Mouse (Mus musculus) spleen, postnatal 14 days (tissue): ENCODE data around the gene Atp6v0c.

Experiments used
- DNase-seq, 2 experiments: peaks; one replicate each; pipeline ENCODE4 v3.0.0; 2021 to 2022; ENCODE audit warnings: low spot score in 2 of 2

The Atp6v0c gene

DNA sequence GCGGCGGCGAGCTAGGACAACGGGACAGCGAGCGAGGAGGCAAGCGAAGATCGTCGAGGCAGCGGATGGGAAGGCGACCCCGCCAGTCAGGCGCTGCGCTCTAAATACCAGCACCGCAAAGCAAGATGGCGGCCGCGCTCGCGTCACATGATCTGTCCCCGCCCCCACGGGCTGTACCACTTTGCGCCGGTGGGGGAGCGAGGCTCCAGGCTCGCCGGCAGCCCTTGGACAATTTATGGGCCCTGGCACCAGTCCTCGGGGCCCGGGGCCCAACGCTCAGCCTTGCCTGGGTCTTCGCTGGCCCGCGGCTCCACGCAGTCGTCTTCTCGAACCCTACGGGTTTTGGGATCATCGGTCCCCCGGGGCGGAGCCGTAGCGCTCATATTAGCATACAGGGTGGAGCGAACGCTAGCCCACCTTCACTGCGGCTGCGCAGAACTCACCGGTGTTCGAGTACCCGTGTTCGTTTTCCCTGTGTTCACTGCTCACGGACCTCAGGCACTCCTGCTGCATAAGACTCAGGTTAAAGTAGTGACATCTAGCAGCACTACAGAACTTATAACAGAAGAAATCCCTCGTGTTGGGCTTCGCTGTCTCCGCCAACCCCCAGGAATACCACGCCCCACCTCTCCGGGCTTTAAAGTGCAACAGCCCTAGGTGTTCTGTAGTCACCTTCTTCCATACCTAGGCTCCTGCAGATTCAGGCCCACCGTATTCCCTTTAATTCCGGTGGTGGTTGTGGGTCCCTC lies at the start of gene Atp6v0c:
TSS of gene Atp6v0c (minus strand) at position 386 of the 749 bp plus-strand sequence.
- peak; percentile 87 to 91 for DNase-seq

DNA sequence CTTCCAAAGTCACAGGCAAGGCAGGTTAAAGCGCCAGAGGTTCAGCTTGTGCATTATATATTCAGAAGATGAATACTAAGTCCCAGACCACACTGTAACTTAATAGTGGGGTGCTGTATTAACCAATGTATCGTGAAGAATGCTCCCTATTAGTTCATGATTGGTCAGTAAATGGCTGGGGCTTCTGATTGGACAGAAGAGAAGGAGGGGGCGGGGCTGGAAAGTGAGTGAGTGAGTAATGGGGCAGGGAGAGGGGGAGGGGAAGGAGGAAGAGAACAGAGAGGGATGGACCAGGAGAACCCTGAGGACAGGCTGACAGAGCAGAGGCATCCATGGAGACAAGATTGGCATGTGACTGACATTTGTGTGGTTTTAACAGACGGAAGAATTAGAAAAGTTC lies 47.3 kb upstream of the Atp6v0c start:
- DNase-seq = no peak

DNA sequence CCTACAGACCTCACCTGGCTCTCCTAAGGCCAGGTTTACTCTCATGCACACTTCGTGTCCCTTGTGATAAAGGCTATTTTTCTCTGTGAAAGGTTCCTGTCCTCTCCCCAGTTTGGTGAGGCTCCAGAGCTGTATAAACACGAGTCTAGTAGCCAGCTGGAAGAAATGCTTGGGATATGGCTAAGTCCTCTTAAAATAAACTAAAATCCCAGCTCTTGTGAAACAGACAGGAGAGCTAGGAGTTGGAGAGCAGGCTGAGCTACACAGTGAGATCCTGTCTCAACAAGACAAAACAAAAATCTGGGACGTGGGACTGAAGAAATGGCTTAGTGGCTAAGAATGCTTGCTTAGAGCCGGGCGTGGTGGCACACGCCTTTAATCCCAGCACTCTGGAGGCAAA lies 43.7 kb upstream of the Atp6v0c start:
- DNase-seq = no peak

DNA sequence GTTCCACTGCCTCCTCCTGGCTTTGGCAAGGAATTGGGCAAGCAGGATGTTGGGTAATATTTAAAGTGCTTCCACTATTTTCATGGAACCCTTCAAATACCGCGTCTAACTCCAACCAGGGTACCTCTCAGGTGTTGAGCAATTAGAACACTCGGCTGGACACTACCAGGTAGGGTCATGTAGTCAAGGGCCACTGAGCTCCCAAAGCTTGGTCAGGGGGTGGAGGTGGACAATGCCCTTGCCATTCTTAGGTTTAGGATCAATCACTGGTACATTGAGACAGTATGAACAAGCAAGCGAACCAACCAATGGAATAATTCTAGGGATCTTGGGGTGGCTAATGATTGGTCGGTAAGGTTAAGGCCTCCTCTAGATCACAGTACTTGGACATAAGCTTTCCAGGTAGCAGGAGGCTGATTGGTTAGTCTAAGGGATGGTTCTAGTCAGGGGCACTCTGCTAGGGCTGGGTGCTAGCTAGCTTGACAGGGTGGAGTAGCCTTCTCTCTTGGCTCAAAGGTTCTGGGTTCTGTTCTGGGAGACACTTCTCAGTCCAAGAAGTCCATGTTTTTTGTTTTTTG lies 43.0 kb upstream of the Atp6v0c start:
- no peak for DNase-seq

DNA sequence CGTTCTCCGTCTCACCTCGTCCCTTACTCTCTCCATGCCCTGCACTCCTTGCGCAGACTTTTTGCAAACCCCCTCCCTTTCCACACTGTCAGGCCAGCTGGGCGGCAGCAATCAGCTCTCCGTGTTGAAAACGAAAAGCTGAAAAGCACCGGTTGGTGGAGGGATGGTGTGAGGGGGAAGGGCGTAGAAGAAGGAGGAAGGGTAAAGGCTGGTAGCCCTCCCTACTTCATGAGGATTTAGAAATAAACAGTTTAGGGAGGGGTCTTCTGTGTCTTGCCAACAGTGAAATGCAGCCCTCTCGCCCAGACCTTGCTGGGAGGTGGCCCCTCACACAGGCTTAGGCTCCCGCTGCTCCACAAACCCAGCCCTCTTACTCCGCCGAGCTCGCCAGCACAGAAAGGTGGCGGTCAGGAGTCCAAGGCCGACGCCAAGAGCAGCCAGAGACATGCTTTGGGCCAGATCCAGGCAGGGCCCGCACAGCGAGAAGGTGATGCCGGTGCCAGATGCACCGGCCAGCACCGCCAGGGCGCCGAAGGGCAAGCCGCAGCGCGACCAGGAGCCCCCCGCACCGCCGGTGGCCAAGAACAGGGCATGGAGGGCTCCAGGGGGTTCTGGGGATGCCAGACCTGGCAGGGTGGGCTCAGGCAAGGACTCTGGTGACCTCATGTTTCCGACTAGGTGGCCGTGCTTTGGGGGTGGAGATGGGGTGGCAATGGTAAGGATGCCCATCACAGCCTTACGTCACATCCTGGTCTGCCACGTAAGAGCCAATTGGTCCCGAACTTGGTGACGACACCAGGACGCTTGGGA lies 42.3 kb upstream of the Atp6v0c start:
- DNase-seq = no peak

DNA sequence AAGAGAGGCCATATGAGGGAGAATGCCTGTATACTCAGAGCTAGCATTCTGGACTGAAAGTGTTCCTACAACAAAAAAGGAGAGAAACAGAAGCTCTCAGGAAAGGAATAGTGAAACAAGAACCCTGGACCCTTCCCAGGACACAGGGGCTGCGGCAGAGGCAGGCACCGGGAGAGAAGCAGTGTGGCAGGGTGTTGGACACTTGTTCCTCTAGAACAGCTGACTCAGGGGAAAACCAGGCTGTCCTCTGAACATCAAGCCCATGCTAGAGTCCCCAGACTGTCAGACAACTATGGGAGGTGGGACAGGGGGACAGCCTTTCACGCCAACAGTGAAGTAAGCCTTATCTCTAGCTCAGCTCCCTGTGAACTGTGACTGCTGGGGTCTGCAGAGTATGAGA lies 41.1 kb upstream of the Atp6v0c start:
- DNase-seq = no peak

DNA sequence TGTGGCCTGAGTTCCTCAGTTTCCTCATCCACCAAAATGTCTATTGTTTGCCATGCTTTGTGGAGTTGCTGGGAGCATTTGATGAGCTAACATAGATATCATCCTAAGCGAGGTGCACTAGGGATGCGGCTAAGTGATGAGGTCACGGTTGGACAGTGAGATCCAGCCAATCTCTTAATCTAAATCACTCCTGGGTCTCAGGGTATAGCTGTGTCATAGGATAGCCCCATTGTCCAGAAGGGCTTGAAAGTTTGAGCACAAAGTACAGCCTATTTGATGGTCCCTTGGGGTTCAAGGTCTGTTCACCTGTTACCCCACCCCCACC lies 40.4 kb upstream of the Atp6v0c start:
- no peak for DNase-seq

DNA sequence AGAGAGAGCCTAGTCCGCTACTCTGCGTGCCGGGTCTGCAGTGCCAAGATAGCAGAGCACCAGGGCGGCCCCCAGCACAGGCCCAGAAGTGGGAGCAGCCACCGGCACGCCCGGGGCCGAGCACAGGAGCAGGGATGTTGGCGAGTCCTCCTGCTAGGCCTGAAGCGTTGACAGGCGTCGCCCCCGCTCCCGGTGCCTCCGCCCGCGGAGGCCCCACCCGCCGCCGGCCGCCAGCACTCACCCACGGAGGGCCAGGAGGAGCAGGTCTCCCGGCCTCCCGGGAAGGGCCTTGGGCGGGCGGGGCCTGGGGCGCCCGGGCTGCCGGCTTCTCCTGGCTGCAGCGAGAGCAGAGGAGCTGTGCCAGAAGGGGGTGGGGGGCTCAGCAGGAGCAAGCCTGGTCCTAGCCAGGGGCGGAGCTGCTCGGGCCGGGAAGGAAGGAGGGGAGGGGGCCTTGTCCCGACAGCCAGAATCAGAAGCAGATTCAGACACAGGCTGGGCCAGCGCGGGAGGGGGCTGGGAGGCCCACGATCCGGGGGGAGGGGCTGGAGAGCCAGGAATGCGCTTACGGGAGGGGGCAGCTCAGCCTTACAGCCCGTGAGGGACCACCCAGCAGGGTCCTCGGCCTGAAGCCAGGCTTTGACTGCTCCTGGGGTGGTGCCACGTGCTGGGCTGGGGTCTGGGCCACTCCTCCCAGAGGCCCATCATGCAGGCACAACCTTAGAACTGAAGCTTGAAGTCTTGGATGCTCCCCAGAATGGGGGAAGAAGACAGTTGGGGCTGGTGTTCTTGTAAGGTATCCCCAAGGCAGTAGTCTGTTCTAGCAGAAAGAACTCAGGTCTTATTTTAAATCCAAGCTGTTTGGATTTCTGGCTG lies 39.8 kb upstream of the Atp6v0c start, which contains the start of gene Ntn3:
TSS of gene Ntn3 (minus strand) at position 489 of the 873 bp plus-strand sequence.
- peak; percentile 57 to 69 for DNase-seq

DNA sequence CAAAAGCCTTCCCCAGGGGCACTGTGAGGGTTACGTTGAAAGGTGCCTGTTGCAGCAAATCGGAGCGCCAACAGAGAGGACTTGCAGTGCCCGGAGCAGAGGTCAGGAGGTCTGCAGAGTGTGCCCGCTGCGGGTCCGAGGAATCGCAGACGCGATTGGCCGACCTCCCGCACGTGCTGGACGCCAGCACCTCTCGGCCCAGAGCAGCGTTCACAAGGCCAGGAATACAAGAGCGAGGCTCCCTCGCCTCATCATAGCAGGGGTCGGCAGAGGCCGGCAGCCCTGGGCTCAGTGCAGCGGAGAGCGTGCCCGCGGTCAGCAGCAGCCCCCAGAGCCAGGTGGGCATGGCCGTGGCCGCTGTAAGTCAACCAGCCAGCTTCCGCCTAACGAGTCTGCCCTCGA lies 39.1 kb upstream of the Atp6v0c start:
- no peak for DNase-seq

DNA sequence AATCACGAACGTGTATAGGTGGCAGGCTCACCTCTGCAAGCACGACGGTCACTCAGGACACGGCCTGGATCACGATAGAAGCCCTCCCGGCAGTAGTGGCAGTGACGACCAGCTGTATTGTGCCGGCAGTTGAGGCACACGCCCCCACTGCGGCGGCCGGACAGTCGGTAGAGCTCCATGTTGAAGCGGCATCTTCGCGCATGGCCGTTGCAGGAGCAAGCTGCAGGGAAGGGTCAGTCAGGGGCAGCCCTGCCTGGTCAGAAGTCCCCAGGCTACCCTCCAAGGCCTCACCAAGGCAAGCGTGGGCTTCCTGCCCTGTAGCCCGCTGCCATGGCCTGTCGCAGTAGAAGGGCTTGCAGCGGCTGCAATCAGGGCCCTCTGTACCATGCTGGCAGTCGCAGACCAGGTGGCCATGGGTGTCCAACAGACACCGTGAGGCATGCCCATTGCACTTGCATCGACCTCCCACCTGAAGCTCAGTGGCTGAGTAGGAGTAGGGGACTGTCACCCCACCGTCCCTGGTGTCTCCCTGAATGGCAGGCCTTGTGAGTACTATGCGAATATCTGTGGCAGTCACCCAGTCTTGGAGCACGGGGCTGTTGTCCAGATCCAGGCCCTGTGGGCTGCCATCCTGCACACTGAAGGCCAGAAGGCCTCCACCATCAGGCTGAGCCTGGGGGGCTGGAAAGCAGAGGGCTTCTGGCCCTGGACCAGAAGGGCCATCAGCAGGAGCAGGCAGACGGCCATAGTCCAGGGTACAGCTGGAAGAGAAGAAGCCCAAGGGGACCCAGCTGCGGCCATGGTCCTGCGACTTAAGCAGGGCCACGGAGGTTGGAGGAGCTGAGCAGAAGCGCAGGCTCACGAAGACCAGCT lies 38.5 kb upstream of the Atp6v0c start:
- no peak for DNase-seq

DNA sequence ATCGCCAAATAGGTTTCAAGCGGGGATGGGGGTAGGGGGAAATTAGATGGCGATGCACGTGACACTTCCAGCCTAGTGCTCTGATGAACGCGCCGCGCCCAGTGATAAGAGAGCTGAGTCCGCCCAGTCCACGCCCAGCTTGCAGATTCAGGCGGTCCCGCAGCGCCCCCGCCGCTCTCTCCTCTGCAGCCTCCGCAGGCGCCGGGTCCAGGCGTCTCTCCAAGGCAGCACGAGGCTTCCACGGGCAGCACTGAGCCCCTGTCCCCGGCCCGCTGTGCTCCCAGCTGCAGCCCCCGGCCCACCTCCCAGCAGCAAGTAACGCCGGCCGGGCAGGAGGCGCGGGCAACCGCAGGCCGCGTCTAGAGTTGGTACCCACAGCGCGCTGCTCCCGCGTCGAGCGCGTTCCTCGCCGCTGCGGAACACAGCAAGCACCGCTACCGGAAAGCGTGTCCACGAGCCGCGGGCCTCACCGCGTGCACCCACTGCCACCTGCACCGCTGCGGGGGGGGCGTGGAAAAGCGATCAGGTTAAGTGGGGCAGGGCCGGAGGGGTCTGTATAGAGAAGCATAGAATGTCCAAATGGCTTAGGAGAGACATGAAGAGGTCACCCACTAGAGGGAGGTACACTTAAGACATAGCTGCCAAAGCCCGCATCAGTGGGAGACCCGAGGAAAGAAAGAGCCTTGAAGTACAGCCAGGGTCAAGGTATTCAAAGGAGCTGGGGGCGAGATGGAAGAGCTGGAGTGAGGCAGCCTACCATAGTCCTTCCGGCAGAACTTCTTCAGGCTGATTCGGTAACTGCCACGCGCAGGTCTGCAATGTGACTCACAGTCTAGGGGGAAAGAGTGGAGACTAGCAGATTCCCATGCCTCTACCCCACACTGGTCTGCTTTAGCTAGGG lies 37.2 kb upstream of the Atp6v0c start:
- DNase-seq = peak; percentile 51 to 60

DNA sequence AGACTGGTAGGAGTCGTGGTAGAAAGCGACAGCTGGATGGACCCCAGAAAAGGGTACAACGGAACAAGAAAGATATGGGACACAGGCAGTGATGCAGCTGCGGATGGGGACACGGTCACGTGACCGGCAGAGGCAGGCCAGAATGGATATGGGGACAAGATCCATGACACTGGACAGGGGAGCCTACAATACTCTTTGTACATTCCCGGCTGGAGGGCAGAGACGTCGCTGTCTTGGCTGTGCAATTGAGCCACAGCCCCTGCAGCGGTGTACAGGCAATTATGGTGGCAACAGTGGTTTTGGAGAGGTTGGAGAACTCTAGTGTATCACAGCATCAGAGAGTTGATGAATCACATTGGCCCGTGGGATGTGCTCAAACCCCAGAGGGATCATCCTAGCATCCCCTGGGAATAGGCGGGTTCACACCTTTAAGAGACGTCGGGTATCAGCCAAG lies 36.4 kb upstream of the Atp6v0c start:
- DNase-seq = no peak

DNA sequence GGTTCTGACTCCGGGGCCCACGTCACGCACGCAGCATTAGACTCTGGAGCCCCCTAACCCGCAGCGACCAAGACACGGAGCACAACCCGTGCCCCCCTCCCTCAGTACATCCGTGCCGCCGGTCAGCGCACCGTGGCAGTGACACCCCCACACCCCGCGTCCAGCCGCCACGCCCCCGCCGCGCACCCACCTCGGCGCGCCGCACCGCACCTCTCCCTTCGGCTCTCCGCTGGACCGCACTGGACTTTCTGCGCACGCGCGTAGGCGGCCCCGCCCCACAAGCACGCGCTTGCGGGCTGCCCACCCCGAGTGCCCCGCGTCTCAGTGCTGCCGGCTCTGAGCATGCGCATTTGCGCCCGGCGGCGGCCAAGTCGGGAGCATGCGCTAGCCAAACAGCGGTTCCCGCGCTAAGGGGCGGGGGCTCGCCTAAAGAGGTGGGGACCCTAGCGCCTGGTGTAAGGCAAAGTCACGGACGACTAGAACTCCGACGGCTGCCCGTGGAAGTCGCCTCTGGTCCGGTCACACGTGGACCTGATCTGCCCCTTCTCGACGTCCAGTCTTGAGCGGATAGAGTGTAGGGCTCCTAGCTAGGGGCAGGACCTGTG lies 35.9 kb upstream of the Atp6v0c start, which contains the start of gene Tbc1d24:
TSS of gene Tbc1d24 (minus strand) at position 279 of the 605 bp plus-strand sequence.
- peak; percentile 78 to 80 for DNase-seq

DNA sequence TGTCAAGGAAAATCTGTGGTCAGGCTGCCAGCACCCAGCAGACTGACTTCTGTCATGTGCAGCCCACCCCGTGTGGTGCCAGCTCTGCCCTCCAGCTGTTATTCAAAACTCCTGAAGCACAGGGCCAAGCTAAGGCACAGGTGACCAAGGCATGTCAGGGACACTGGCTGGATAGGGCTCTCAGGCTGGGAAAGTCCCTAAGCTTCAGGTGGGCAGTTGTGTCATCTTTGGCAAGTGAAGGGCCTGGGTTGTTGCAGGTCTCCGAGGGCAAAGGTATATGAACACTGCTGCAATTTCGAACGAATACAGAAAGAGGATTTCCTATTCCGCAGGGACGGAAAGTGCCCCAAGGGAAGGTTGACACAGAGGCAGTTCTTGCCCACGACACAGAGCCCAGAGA lies 35.3 kb upstream of the Atp6v0c start:
- DNase-seq = no peak

DNA sequence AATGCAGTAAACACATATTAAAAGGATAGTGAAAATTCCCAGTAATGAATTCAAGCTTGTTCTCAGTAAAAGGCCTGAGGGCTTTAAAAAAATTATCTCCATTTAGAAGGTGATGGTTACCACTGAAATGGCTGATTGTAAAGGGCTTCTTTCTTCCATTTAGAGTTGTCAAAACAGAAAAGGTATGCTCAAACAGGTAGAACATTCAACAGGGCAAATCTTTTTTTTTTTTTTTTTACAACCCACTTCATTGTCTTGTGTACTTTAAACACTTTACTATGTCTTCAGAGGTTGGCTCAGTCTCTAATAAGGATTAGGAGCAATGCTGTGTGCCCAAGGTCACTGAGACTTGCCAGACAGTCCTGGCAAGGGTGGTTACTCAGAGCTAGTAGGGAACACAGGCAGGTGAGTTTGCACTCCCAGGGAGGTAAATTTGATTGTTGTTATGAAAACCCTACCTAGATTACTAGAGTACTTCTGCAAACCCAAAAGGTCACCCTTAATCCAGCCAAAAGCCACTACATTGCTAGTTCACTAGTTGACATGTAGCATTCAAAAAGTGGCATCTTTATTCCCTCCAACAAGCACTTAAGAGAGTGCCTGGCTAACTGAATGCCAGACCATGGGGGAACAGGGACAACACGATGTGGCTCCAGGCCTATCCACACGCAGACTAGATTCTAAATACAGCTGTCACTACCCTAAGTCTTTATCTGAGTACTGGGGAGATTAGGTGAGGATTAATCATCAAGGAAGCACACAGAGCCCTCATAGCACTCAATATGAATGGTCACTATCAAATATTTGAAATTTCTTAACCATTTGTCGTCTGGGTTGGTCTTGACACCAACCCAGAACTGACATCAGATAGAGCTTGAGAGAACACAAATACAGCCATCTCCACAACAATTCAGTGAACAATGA lies 34.4 kb upstream of the Atp6v0c start:
- no peak for DNase-seq

DNA sequence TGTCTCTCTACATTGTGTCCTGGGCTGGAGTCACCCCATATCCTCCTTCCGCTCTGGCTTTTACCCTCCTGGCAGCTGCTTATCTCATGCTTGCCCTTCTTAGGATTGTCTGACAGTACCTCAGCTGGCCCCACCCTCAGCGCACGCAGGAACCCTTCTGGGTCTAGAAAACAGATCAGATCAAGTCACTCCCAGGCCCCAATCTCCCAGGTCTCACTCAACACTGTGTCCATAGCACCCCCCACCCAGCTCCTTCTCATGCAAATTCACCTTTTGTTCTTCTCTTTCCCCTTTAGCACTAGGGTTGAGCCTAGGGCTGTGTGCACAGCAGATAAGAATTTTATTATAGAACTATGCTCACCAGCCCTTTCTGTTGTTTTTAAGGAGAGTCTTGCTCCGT lies 33.6 kb upstream of the Atp6v0c start:
- no peak for DNase-seq

DNA sequence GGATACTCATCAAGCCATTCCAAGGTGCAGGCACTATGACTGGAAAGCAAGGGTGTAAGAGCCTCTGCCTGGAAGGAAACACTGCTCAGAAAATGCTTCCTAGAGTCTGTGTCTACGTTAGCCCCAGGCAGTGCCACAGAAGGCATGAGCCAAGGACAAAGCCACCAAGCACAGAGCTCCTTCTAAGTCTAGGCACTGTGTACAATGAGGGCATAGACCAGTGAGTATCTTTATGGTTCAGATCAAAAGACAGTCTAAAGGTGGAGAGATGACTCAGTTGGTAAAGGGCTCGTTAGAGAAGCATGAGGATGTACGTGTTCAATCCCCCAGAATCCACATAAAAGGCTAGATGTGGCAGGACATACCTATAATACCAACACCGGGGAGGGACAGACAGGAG lies 31.6 kb upstream of the Atp6v0c start:
- DNase-seq = no peak

DNA sequence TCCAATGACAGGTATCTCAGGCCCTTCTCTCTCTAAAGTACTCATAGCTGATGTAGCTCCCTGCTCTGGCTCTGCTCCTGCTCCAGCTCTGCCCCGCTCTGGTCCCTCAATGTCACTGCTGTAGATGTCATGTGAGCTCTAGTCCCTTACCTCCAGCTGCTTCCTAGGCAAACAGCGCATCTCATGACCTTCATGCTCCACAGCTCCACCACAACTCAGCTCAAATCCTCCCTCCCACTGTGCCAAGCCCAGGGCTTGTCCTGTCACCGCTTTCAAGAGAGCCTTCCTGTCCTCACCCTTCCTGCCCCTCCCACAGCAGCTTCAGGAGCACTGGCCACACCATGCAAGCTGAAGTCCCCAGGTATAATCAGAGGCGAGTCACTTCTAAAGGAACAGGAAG lies 30.2 kb upstream of the Atp6v0c start:
- DNase-seq = no peak
